Mouse (Mus musculus) spleen, postnatal 36 days (tissue): ENCODE measurements around the gene Ppp3ca.
"Not testable (repeated sequence)": the region's sequence is repeated elsewhere in the genome, so short reads cannot be mapped to it uniquely, and the experiment has no call there.

Source experiments
- DNase-seq, 2 experiments: peaks; one replicate each; pipeline ENCODE4 v3.0.0; 2022; ENCODE audit warnings: low spot score in 2 of 2, mixed read lengths in 1 of 2

Ppp3ca gene

GRCm38 (mm10) chr3:136686429-136686828, 16.5 kb downstream of the Ppp3ca start:
- no peak for DNase-seq

- peak; percentile 61 to 65 for DNase-seq
Measured at GRCm38 (mm10) chr3:136688101-136688586, 18.2 kb downstream of the Ppp3ca start.

GRCm38 (mm10) chr3:136689793-136690543, 20.0 kb downstream of the Ppp3ca start:
- DNase-seq = no peak

GRCm38 (mm10) chr3:136691984-136692383, 22.1 kb downstream of the Ppp3ca start:
- no peak for DNase-seq

GRCm38 (mm10) chr3:136693547-136693946, 23.6 kb downstream of the Ppp3ca start:
- DNase-seq = no peak

GRCm38 (mm10) chr3:136697626-136698191, 27.8 kb downstream of the Ppp3ca start:
- peak in 1 of 2 experiments; percentile 31 for DNase-seq

GRCm38 (mm10) chr3:136699711-136700110, 29.8 kb downstream of the Ppp3ca start:
- not testable (repeated sequence) for DNase-seq

GRCm38 (mm10) chr3:136700447-136701009, 30.6 kb downstream of the Ppp3ca start:
- peak; percentile 55 to 58 for DNase-seq

- DNase-seq = no peak
Measured at GRCm38 (mm10) chr3:136702861-136703260, 32.9 kb downstream of the Ppp3ca start.

- no peak for DNase-seq
Measured at GRCm38 (mm10) chr3:136704515-136705247, 34.8 kb downstream of the Ppp3ca start.

- DNase-seq = no peak
Measured at GRCm38 (mm10) chr3:136706048-136706447, 36.1 kb downstream of the Ppp3ca start.

- DNase-seq = peak; percentile 25 to 45
Measured at GRCm38 (mm10) chr3:136706771-136707170, 36.8 kb downstream of the Ppp3ca start.

GRCm38 (mm10) chr3:136707222-136708019, 37.5 kb downstream of the Ppp3ca start:
- no peak for DNase-seq

GRCm38 (mm10) chr3:136708230-136708629, 38.3 kb downstream of the Ppp3ca start:
- DNase-seq = peak in 1 of 2 experiments; percentile 35

- no peak for DNase-seq
Measured at GRCm38 (mm10) chr3:136710310-136710906, 40.5 kb downstream of the Ppp3ca start.

- no peak for DNase-seq
Measured at GRCm38 (mm10) chr3:136714307-136715039, 44.5 kb downstream of the Ppp3ca start.

- no peak for DNase-seq
Measured at GRCm38 (mm10) chr3:136716247-136716646, 46.3 kb downstream of the Ppp3ca start.

GRCm38 (mm10) chr3:136718412-136718811, 48.5 kb downstream of the Ppp3ca start:
- DNase-seq = no peak

- no peak for DNase-seq
Measured at GRCm38 (mm10) chr3:136721241-136721640, 51.3 kb downstream of the Ppp3ca start.

GRCm38 (mm10) chr3:136721804-136722427, 52.0 kb downstream of the Ppp3ca start:
- no peak for DNase-seq
